10 mouse cellular contexts compared by ENCODE assay signal in the genomic region with DNA sequence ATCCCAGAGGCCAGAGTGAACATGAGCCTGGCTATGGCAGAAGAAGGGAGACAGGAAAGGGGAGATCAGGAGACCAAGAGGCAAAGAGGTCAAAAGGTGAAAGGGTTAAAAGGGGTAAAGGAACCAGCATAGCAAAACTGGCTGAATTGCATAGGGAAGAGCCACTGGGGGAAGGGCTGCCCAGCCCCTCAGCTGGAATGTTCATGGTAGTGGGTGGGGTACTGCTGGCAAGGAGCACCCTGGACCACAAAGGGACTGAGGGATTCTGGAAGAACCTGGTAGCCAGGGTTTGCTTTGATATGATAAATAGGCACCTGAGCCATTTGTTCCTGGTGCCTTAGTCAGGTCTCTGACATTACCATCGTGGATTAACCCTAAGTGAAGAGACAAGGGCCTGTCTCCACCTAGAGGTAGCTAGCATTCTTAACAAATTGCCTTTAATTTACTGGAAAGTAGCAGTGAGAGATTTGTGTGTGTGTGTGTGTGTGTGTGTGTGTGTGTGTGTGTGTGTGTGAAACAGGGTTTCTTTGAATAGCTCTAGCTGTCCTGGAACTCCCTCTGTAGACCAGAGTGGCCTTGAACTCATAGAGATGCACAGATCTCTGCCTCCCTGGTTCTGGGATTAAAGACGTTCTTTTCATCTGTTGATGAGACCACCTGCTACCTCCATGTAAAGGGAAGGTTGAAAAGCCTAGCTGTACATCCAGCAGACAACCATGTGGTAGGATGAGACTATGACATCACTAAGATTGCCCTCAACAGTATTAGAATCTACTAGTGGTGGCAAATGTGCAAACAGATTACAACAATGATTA. TPM values are rescaled to one million over a fixed set of nuclear protein-coding genes. Genes with fewer than 3 reads are reported as not detected.
DNase-seq lines count a peak whose midpoint lies in the region; ATAC-seq and TF ChIP-seq lines count a peak whose summit lies in the region.
"Had no signal": no experiment of that assay in that cellular context is flagged by ENCODE, and none has a peak within 500 bp of the region (broad histone marks: within the 10 kb centered on the region; RNA-seq: fewer than 3 reads in every experiment).

No protein-coding gene starts in this region.

- H3K36me3 ChIP-seq in heart, adult 2 months (ENCODE audit: control insufficient read depth, insufficient read depth, low read length) = no peaks in the 10 kb centered on the region
- H3K36me3 ChIP-seq in heart, embryonic 11.5 days (ENCODE audit: control insufficient read depth, insufficient read depth, low read length) = no peaks in the 10 kb centered on the region
- no peaks in the 10 kb centered on the region for H3K36me3 ChIP-seq in kidney, embryonic 15.5 days
- H3K36me3 ChIP-seq: forebrain, embryonic 15.5 days had no signal

- no peak for DNase-seq in heart, adult 2 months
- peak; percentile 5 for DNase-seq in retina, embryonic 14.5 days (ENCODE audit: low spot score)
- DNase-seq in retina, postnatal 1 day = no peak
- DNase-seq in embryo, embryonic 10.5 days (ENCODE audit: low spot score) = peak; percentile 42
- no peak for DNase-seq in adrenal gland, postnatal 10 days
- no peak for DNase-seq in urinary bladder, adult 2 months (ENCODE audit: low spot score)
- DNase-seq: cerebellum, adult 11-12 months had no signal

- H3K9ac ChIP-seq in heart, adult 2 months (ENCODE audit: low read depth, low read length) = no peak overlapping the region
- H3K9ac ChIP-seq in heart, embryonic 11.5 days (ENCODE audit: low read depth, low read length) = no peak overlapping the region
- H3K9ac ChIP-seq in kidney, embryonic 15.5 days = no peak overlapping the region
- H3K9ac ChIP-seq: forebrain, embryonic 15.5 days had no signal

- no peaks in the 10 kb centered on the region for H3K79me2 ChIP-seq in heart, adult 2 months (replicated peaks; ENCODE audit: control insufficient read depth, insufficient read depth, low read length)

- no peak overlapping the region for H3K4me3 ChIP-seq in heart, adult 2 months
- no peak overlapping the region for H3K4me3 ChIP-seq in heart, embryonic 11.5 days (ENCODE audit: low read depth, low read length)
- H3K4me3 ChIP-seq in kidney, embryonic 15.5 days (replicated peaks) = no peak overlapping the region
- H3K4me3 ChIP-seq: forebrain, embryonic 15.5 days had no signal

- H3K4me1 ChIP-seq in heart, adult 2 months (ENCODE audit: control insufficient read depth, insufficient read depth, low read length) = no peaks in the 10 kb centered on the region
- no peaks in the 10 kb centered on the region for H3K4me1 ChIP-seq in heart, embryonic 11.5 days (ENCODE audit: control insufficient read depth, insufficient read depth, low read length)
- H3K4me1 ChIP-seq in kidney, embryonic 15.5 days = 0 out of 2 replicates have a peak, but pooled peaks cover 3% of the 10 kb centered on the region
- H3K4me1 ChIP-seq: forebrain, embryonic 15.5 days had no signal

- peak; percentile 35 for TF ChIP-seq CTCF in heart, adult 2 months (IDR thresholded peaks at IDR 0.05)

- intact Hi-C loops in heart, adult 2 months (cut with DNase I) = no loop called here

- no peak overlapping the region for H3K4me2 ChIP-seq in heart, embryonic 11.5 days
- no peak overlapping the region for H3K4me2 ChIP-seq in kidney, embryonic 15.5 days
- H3K4me2 ChIP-seq: forebrain, embryonic 15.5 days had no signal

- H3K9me3 ChIP-seq in heart, embryonic 11.5 days (replicated peaks; ENCODE audit: control insufficient read depth, low read length) = no peaks in the 10 kb centered on the region
- no peaks in the 10 kb centered on the region for H3K9me3 ChIP-seq in kidney, embryonic 15.5 days (replicated peaks)
- H3K9me3 ChIP-seq: forebrain, embryonic 15.5 days had no signal

- no peaks in the 10 kb centered on the region for H3K27me3 ChIP-seq in heart, adult 2 months (ENCODE audit: control insufficient read depth, insufficient read depth, low read length)
- no peaks in the 10 kb centered on the region for H3K27me3 ChIP-seq in heart, embryonic 11.5 days (ENCODE audit: control insufficient read depth, insufficient read depth, low read length)
- H3K27me3 ChIP-seq in kidney, embryonic 15.5 days = no peaks in the 10 kb centered on the region
- H3K27me3 ChIP-seq: forebrain, embryonic 15.5 days had no signal

- WGBS in heart, adult 2 months = 43% methylated on average over 2 of the region's 2 CpGs
- WGBS in heart, embryonic 11.5 days (ENCODE audit: insufficient replicate concordance) = 29% methylated on average over 2 of the region's 2 CpGs
- 29% methylated on average over 2 of the region's 2 CpGs for WGBS in kidney, embryonic 15.5 days

- no peak for TF ChIP-seq EP300 in heart, adult 2 months (IDR thresholded peaks at IDR 0.05; ENCODE audit: insufficient read depth, low read depth, low read length)

- no peak for ATAC-seq in heart, embryonic 11.5 days (replicated peaks; ENCODE audit: insufficient number of reproducible peaks, low FRiP score, low TSS enrichment)
- ATAC-seq in kidney, embryonic 15.5 days (replicated peaks; ENCODE audit: low FRiP score) = no peak; the same call in 1 of the 2 replicates
- ATAC-seq: forebrain, embryonic 15.5 days had no signal

- no peak overlapping the region for H3K27ac ChIP-seq in heart, adult 2 months
- H3K27ac ChIP-seq in heart, embryonic 11.5 days (ENCODE audit: low read depth, low read length) = no peak overlapping the region
- H3K27ac ChIP-seq in kidney, embryonic 15.5 days = no peak overlapping the region
- H3K27ac ChIP-seq: forebrain, embryonic 15.5 days had no signal

- no peak for TF ChIP-seq POLR2A in heart, adult 2 months (IDR thresholded peaks at IDR 0.05; ENCODE audit: insufficient read depth, low read depth, low read length)

RNA-seq across cellular contexts. Expression of gene Dse, which starts 26.6 kb away (rescaled TPM):
- 1 to 10 TPM; 4.3 to 5.0 TPM for total RNA-seq in heart, adult 2 months (2021)
- polyA plus RNA-seq in heart, adult 2 months (2012; rRNA removed) = 3.2 and 5.2 TPM in 2 replicates
- 21.3 and 23.2 TPM in 2 replicates for polyA plus RNA-seq in heart, embryonic 11.5 days (2014; fragmentation: Nextera tagmentation; extraction: Ambion mirVana)
- 10 to 100 TPM; 13.1 to 13.9 TPM for total RNA-seq in adrenal gland, postnatal 10 days (2021)
- polyA plus RNA-seq in kidney, embryonic 15.5 days (2015; fragmentation: Nextera tagmentation; extraction: Ambion mirVana) = 22.2 and 23.5 TPM in 2 replicates
- polyA plus RNA-seq in urinary bladder, adult 2 months (2012; rRNA removed) = 15.9 and 17.6 TPM in 2 replicates

RNA-seq across cellular contexts. Expression of gene Tspyl1, which starts 47.9 kb away (rescaled TPM):
- 10 to 100 TPM; 57.0 to 64.4 TPM for total RNA-seq in heart, adult 2 months (2021)
- 30.6 and 55.3 TPM in 2 replicates for polyA plus RNA-seq in heart, adult 2 months (2012; rRNA removed)
- polyA plus RNA-seq in heart, embryonic 11.5 days (2014; fragmentation: Nextera tagmentation; extraction: Ambion mirVana) = 52.7 and 57.3 TPM in 2 replicates
- 10 to 100 TPM; 49.8 to 50.8 TPM for total RNA-seq in adrenal gland, postnatal 10 days (2021)
- polyA plus RNA-seq in kidney, embryonic 15.5 days (2015; fragmentation: Nextera tagmentation; extraction: Ambion mirVana) = 64.8 and 67.1 TPM in 2 replicates
- 52.8 and 58.2 TPM in 2 replicates for polyA plus RNA-seq in urinary bladder, adult 2 months (2012; rRNA removed)

Comparison
In these comparisons a context has a peak if more than half of its experiments do, and no peak if none do; other contexts are left out.
1. DNase-seq: peak in retina, embryonic 14.5 days (single experiment) and embryo, embryonic 10.5 days (single experiment); none in heart, adult 2 months (0 of 2), retina, postnatal 1 day (single experiment), adrenal gland, postnatal 10 days (single experiment) and urinary bladder, adult 2 months (single experiment).